Mouse (Mus musculus) forebrain, embryonic 11.5 days (tissue): ENCODE measurements at regions not wholly inside any gene's neighbourhood (a gene's known extent, or its start where the extent isn't known, plus 50 kb on each side); places are given as distances from the start of the nearest gene placed in this dataset.
A peak's percentile ranks its signal among the peaks of the same experiment; 100 is the strongest.
"Not testable (repeated sequence)": the region's sequence is repeated elsewhere in the genome, so short reads cannot be mapped to it uniquely, and the experiment has no call there.

Experiments
- ATAC-seq: fragments of 200-750 bp; cut with Nextera tagmentation; replicated peaks from 2 replicates; pipeline ENCODE4 v1.8.0; 2017; ENCODE audit warnings: moderate TSS enrichment; ENCODE audit not compliant: low FRiP score
- DNase-seq: peaks from one replicate; pipeline ENCODE4 v3.0.0-alpha.2; 2017; ENCODE audit warnings: low spot score
- H3K27ac ChIP-seq: fragments of 300-500 bp; sonication (generic); 2 replicates; pipeline ENCODE4 v1.5.1; 2014; ENCODE audit warnings: low read depth, low read length
- H3K27me3 ChIP-seq: fragments of 300-500 bp; sonication (generic); 2 replicates; pipeline ENCODE4 v1.6.1; 2014; ENCODE audit warnings: mild to moderate bottlenecking, low read length, mixed read lengths; ENCODE audit not compliant: control insufficient read depth, insufficient read depth
- H3K36me3 ChIP-seq: fragments of 300-500 bp; sonication (generic); 2 replicates; pipeline ENCODE4 v1.6.1; 2014; ENCODE audit warnings: mild to moderate bottlenecking, low read length, moderate library complexity, mixed read lengths; ENCODE audit not compliant: control insufficient read depth, insufficient read depth
- H3K4me1 ChIP-seq: fragments of 300-500 bp; sonication (generic); replicated peaks from 2 replicates; pipeline ENCODE4 v1.6.1; 2014; ENCODE audit warnings: low read length, mixed read lengths; ENCODE audit not compliant: control insufficient read depth, insufficient read depth
- H3K4me2 ChIP-seq: fragments of 300-500 bp; sonication (generic); 2 replicates; pipeline ENCODE4 v1.6.1; 2014; ENCODE audit warnings: low read depth, mild to moderate bottlenecking, low read length, moderate library complexity, mixed read lengths; ENCODE audit not compliant: severe bottlenecking
- H3K4me3 ChIP-seq: fragments of 300-500 bp; sonication (generic); 2 replicates; pipeline ENCODE4 v1.5.1; 2014; ENCODE audit warnings: low read depth, low read length
- H3K9ac ChIP-seq: fragments of 300-500 bp; sonication (generic); 2 replicates; pipeline ENCODE4 v1.6.1; 2014; ENCODE audit warnings: low read length
- H3K9me3 ChIP-seq: fragments of 300-500 bp; sonication (generic); 2 replicates; pipeline ENCODE4 v1.6.1; 2016; ENCODE audit warnings: low read length, mixed read lengths; ENCODE audit not compliant: control insufficient read depth
- WGBS: fragments of 180-500 bp; shearing (Covaris S2); extraction: QIAGEN DNeasy Blood & Tissue Kit; methylation state at CpG from one replicate; pipeline ENCODE4 v1.1.7; 2014; 5-methylcytosine and 5-hydroxymethylcytosine counted together

- H3K27me3 ChIP-seq: no peaks in the 10 kb centered on the region
- H3K4me1 ChIP-seq: peaks cover 16% of the 10 kb centered on the region
- no peaks in the 10 kb centered on the region for H3K36me3 ChIP-seq
Observed at GRCm38 (mm10) chr13:107795516-107795915, 248.7 kb upstream of the Smim15 start.

DNA sequence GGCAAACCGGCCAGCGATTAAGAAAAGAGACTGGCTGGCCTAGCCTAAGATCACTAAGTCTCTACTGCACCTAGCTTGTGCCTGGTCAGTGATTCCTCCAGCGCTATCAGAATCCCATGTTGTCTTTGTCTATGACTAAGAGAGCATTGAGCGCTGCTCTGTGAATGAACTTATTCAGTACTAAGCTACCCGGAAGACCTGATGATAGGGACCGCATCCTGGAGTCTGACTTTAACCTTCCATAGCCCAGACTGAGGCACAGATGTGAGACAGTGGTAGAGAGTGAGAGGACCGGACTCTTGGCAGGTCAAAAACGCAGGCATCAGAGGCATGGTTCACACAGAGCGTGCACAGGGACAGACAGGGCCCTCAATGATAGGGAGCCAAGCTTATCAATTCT is 252.5 kb upstream of the Smim15 start:
- Histone ChIP-seq H3K9ac (no peak overlapping the region), H3K4me1 (peaks cover 10% of the 10 kb centered on the region; the same call in 1 of the 2 replicates), H3K36me3 (no peaks in the 10 kb centered on the region), H3K27me3 (no peaks in the 10 kb centered on the region), H3K4me3 (no peak overlapping the region), H3K9me3 (no peaks in the 10 kb centered on the region), H3K4me2 (no peak overlapping the region), H3K27ac (no peak overlapping the region)
- 84% methylated on average over 9 of the region's 9 CpGs for WGBS
- ATAC-seq (0 out of 2 replicates have a peak, but pooled peaks have one; percentile 35), DNase-seq (no peak)

More at GRCm38 (mm10) chr13:107795516-107795915, 248.7 kb upstream of the Smim15 start:
- no peak for ATAC-seq
- DNase-seq: no peak
- H3K4me2 ChIP-seq: no peak overlapping the region
- H3K9me3 ChIP-seq: no peaks in the 10 kb centered on the region
- no peak overlapping the region for H3K4me3 ChIP-seq
- WGBS: 58% methylated on average over 3 of the region's 3 CpGs
- H3K27ac ChIP-seq: no peak overlapping the region
- H3K9ac ChIP-seq: no peak overlapping the region

GRCm38 (mm10) chr13:107784971-107785370 is 259.3 kb upstream of the Smim15 start:
- 88% methylated on average over 5 of the region's 5 CpGs for WGBS

GRCm38 (mm10) chr13:107781741-107782140 is 262.5 kb upstream of the Smim15 start:
- WGBS: 91% methylated on average over 8 of the region's 8 CpGs
- no peak for ATAC-seq
- H3K27ac ChIP-seq: no peak overlapping the region

More at GRCm38 (mm10) chr13:107784971-107785370, 259.3 kb upstream of the Smim15 start:
- Histone ChIP-seq H3K36me3 (no peaks in the 10 kb centered on the region; the same call in 1 of the 2 replicates), H3K27ac (no peak overlapping the region), H3K4me2 (no peak overlapping the region), H3K9ac (no peak overlapping the region), H3K9me3 (no peaks in the 10 kb centered on the region), H3K4me3 (no peak overlapping the region), H3K4me1 (no peaks in the 10 kb centered on the region), H3K27me3 (no peaks in the 10 kb centered on the region)
- ATAC-seq (no peak), DNase-seq (no peak)

GRCm38 (mm10) chr13:107781221-107781620 is 263.0 kb upstream of the Smim15 start:
- ATAC-seq (no peak), DNase-seq (no peak)
- H3K9ac ChIP-seq: no peak overlapping the region
- no peaks in the 10 kb centered on the region for H3K36me3 ChIP-seq
- no peaks in the 10 kb centered on the region for H3K4me1 ChIP-seq
- H3K27ac ChIP-seq: no peak overlapping the region
- no peak overlapping the region for H3K4me3 ChIP-seq
- no peak overlapping the region for H3K4me2 ChIP-seq
- H3K9me3 ChIP-seq: no peaks in the 10 kb centered on the region
- WGBS: 98% methylated on average over 2 of the region's 2 CpGs
- H3K27me3 ChIP-seq: no peaks in the 10 kb centered on the region

More at GRCm38 (mm10) chr13:107781741-107782140, 262.5 kb upstream of the Smim15 start:
- Histone ChIP-seq H3K4me1 (no peaks in the 10 kb centered on the region), H3K27me3 (no peaks in the 10 kb centered on the region), H3K9me3 (no peaks in the 10 kb centered on the region), H3K36me3 (no peaks in the 10 kb centered on the region; the same call in 1 of the 2 replicates), H3K9ac (no peak overlapping the region), H3K4me3 (no peak overlapping the region), H3K4me2 (no peak overlapping the region)
- DNase-seq: no peak

GRCm38 (mm10) chr13:107779591-107779990 is 264.7 kb upstream of the Smim15 start:
- Histone ChIP-seq H3K9me3 (no peaks in the 10 kb centered on the region), H3K9ac (no peak overlapping the region), H3K4me1 (no peaks in the 10 kb centered on the region), H3K4me2 (no peak overlapping the region), H3K36me3 (no peaks in the 10 kb centered on the region), H3K4me3 (no peak overlapping the region), H3K27ac (no peak overlapping the region), H3K27me3 (no peaks in the 10 kb centered on the region)
- no peak for DNase-seq
- WGBS: 93% methylated on average over 4 of the region's 4 CpGs
- no peak for ATAC-seq

- H3K27me3 ChIP-seq, H3K36me3 ChIP-seq, H3K4me1 ChIP-seq, H3K4me2 ChIP-seq, H3K4me3 ChIP-seq, H3K9ac ChIP-seq, DNase-seq, H3K9me3 ChIP-seq, H3K27ac ChIP-seq, ATAC-seq: not testable (repeated sequence)
- 92% methylated on average over 19 of the region's 19 CpGs for WGBS
Observed at GRCm38 (mm10) chr13:107774499-107774898, 269.7 kb upstream of the Smim15 start.

DNA sequence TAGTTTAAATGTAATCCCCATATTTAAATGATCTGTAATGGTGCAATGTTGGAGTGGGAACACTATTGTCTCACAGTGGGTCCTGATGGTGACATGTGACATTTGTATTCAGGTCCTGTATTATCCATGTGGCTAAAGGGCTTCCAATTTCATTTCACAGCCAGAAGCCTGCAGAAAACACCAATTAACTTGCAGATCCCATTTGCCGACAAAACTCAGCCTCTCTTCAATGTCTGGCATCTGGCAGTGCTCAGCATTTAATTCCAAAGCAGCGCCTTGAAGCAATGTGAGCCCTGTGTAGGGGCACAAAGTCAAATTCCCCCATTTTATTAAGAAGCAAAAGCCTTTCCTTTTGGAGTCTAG is 277.0 kb upstream of the Smim15 start:
- Histone ChIP-seq H3K4me1 (peaks cover 4% of the 10 kb centered on the region), H3K36me3 (no peaks in the 10 kb centered on the region), H3K9me3 (no peaks in the 10 kb centered on the region), H3K4me3 (no peak overlapping the region), H3K27me3 (no peaks in the 10 kb centered on the region; the same call in 1 of the 2 replicates), H3K27ac (no peak overlapping the region), H3K4me2 (no peak overlapping the region), H3K9ac (no peak overlapping the region)
- ATAC-seq: peak; percentile 87
- 12% methylated on average over 2 of the region's 2 CpGs for WGBS
- no peak for DNase-seq
